Mouse (Mus musculus) CD8-positive naive resting alpha-beta T cell, adult 2 months (primary cell): ENCODE results near the gene Clspn.
"Not testable (repeated sequence)": the region's sequence is repeated elsewhere in the genome, so short reads cannot be mapped to it uniquely, and the experiment has no call there.

Experiments
- DNase-seq, 2 experiments: peaks; one replicate each; pipeline ENCODE4 v3.0.0; 2022; ENCODE audit warnings: low read depth in 2 of 2, low spot score in 2 of 2

The Clspn gene

DNA sequence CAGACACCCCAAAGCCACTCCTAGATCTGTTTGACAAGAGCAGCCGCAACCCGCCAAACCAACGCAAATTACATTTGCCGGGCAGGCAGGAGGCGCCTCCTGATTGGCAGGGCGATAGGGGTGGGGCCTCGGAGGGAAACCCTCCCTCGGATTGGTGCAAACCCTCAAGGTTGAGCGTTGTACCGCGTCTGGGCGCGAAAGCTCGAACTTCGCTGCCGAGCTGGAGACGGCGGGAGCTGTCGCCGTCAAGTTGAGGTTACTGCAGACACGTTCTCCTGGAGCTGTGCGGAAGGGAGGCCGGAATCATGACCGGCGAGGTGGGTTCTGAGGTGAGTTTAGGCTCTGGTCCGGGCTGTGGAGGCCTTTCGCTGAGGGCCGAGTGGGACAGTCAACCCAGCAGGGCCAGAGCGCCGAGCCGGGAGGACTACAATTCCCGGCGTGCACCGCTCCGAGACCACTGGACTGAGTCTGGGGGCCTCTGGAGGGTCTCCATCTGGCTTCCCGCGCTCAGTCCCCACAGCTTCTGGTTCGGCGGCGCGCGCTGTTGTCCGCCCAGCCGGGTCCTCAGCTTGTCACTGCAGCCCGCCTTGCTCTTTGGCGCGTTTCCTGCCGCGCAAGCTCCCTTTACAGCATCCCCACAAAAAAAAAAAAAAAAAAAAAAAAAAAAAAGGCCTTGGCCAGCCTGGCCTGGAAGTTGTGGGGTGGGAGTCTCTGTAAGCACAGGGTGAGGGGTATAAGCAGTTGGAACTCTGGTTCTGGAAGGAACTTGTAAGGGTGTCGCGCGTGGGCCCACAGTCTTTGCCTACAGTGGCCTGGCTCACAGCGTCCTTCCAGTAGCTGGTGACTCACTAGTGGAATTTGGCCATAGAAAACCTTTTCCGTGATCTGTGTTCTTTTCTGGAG, at the start of gene Clspn:
TSS of gene Clspn (plus strand) at position 127 of the 903 bp plus-strand sequence.
- peak; percentile 73 to 79 for DNase-seq

- DNase-seq: no peak
Observed at GRCm38 (mm10) chr4:126508110-126508899, 48.4 kb upstream of the Clspn start.

DNA sequence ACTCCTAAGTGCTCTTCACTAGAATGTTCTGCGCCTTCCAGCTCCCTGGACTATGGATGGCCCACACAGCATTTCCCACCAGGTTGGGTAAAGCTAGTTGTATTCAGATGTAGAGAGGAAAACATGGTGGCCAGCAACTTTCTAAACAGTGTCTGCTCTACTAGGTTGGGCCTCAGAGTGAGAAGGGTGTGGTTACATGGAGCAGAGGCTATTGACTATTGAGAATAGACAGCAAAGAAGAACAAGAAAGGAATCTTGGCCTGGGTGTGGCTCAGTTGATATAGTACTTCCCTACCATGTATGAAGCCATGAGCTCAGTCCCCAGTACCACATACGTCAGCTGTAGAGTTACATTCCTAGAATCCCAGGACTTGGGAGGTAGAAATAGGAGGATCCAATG, 47.7 kb upstream of the Clspn start:
- DNase-seq: no peak

DNA sequence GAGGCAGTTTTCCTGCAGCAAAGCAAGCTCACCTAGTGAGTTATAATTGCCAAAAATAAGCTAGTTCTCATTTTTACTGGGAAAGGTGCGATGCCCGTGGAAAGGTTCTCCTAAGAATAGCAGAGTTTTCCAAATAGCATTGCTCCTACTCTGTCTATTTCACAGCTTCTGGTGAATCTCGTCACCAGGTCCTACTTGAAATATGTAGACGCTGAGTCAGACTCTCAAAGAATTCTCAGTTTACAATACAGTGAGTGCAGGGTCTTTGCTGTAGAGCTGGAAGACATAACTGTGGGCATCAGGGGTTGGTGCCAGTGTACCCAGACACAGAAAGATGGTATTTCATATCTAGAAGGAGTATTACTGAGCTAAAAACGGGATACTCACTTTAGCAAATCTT, 45.7 kb upstream of the Clspn start:
- DNase-seq: no peak

DNA sequence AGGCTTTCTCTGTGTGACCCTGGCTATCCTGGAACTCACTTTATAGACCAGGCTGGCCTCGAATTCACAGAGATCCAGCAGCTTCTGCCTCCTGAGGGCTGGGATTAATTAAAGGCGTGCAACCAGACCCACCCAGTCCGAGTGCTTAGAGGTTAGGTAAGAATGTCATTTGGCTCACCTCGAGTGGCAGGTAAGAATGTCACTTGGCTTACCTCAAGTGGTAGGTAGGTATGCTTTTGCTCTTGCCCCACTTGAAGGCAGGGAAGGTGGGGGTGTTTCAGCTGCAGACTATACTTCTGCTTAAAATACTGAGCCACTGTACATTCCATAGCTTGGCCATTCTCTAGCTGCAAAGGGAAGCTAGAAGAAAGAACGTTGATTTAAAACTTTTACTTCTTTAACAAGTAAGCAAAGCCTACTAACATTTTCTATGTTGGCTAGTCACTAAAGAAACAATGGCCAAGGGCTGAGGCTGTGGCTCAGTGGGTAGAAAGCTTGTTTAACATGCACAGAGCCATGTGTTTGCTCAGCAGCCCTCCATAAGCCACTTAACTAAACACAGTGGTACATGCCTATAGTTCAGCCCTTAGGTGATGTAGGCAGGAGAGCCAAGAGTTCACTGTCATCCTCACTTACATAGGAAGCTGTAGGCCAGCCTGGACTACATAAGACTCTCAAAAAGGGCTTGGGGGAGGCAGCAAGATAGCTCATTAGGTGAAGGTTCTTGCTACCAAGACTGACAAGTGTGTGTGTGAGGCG, 44.2 kb upstream of the Clspn start:
- DNase-seq: no peak

- DNase-seq: no peak
Observed at GRCm38 (mm10) chr4:126526164-126526563, 30.6 kb upstream of the Clspn start.

DNA sequence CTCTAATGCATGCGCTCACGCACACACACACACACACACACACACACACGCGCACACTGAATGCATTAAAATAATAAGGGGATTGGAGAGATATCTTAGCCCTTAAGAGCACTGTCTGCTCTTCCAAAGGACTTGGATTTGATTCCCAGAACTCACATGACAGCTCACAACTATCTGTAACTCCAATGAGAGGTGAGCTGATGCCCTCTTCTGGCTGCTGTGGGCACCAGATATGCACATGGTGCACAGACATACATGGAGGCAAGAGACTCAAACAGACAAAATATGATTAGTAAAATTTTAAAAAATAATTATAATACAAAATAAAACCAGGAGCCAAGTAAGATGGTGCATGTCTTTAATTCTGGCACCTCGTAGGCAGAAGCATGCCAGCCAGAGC, 29.9 kb upstream of the Clspn start:
- DNase-seq: no peak

- no peak for DNase-seq
Observed at GRCm38 (mm10) chr4:126532292-126532691, 24.4 kb upstream of the Clspn start.

- no peak for DNase-seq
Observed at GRCm38 (mm10) chr4:126532827-126533728, 23.7 kb upstream of the Clspn start, which contains the start of gene Ago4. Gene Ago4 (minus strand): TSS chr4:126533472.

- DNase-seq: no peak
Observed at GRCm38 (mm10) chr4:126533729-126534070, 23.0 kb upstream of the Clspn start.

DNA sequence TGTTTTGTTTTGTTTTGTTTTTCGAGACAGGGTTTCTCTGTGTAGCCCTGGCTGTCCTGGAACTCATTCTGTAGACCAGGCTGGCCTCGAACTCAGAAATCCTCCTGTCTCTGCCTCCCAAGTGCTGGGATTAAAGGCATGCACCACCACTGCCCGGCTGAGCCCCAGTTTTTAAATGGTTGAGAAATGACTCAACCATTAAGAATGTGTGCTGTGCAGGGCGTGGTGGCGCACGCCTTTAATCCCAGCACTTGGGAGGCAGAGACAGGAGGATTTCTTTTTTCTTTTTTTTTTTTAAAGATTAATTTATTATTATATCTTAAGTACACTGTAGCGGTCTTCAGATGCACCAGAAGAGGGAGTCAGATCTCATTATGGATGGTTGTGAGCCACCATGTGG, 21.1 kb upstream of the Clspn start:
- not testable (repeated sequence) for DNase-seq

DNA sequence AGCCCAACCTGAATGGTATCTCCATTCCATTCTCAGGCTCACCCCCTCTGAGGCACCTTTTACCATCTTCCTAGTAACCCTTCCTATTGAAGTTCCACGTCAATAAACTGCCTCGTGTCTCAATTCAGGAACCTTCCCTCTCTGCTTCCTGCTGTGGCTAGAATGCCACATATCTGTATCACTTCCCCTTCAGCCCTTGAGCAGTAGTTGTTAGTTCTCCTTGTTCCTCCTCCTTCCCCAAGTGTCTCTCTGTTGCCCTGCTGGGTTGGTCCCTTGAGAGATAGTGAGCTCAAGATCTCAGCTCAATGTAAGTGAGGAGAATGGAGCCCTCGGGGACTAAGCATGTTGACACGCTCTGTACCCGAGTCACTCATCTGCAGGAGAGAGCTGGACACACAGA, 19.9 kb upstream of the Clspn start:
- no peak for DNase-seq

- no peak for DNase-seq
Observed at GRCm38 (mm10) chr4:126540487-126541071, 16.2 kb upstream of the Clspn start.

- no peak for DNase-seq
Observed at GRCm38 (mm10) chr4:126542838-126543237, 13.9 kb upstream of the Clspn start.

DNA sequence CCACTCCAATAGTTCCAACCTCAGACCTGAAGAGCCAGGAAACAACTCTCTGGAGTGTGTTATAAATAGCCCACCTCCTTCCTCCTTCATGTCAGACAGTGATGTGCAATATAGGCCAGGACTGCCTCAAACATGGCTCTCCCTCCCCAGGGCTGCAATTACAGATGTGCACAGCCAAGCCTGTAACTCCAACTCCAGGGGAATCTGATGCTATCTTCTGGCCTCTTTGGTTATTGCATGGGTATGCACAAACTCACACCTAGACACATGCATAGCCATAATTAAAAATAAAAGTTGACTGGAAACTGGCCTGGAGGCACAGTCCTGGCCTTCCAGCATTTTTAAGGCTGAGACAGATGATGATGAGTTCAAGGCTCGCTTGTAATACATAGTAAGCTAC, 11.7 kb upstream of the Clspn start:
- no peak for DNase-seq

- no peak for DNase-seq
Observed at GRCm38 (mm10) chr4:126545703-126546102, 11.0 kb upstream of the Clspn start.

GRCm38 (mm10) chr4:126546183-126546582, 10.6 kb upstream of the Clspn start:
- no peak for DNase-seq

GRCm38 (mm10) chr4:126552136-126552535, 4.6 kb upstream of the Clspn start:
- no peak for DNase-seq

DNA sequence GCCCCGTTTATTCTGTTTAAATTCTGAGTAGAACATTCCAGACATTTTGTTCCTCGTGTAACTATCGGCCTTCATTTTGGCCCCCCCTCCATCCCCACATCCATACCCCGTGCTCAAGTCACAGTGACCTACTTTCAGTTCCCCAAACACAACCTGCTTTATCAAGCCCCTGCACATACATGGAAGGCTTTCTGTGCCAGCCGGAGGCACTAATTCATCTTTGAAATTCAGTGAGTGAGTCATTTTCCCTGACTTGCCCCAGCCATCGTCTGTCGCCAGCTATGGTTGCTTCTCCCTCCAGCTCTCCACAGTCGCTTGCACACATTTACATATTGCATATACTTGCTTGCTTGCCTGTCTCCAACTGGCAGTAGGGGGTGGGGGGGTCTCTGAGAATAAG, 3.6 kb upstream of the Clspn start:
- DNase-seq: no peak

- DNase-seq: no peak
Observed at GRCm38 (mm10) chr4:126553685-126554084, 3.0 kb upstream of the Clspn start.
